Mouse (Mus musculus) MEL (cell line): ENCODE results near the gene Esrra. TPM values are rescaled to one million over a fixed set of nuclear protein-coding genes. Genes with fewer than 3 reads are reported as not detected.

ENCODE experiments used
- DNase-seq: peaks from one replicate; pipeline ENCODE4 v3.0.0; 2011; ENCODE audit warnings: low read depth, low spot score
- H3K27ac ChIP-seq: 2 replicates; pipeline ENCODE4 v1.5.1; 2012; ENCODE audit warnings: low read depth, mild to moderate bottlenecking, control low read depth, low read length, moderate library complexity; ENCODE audit not compliant: control insufficient read depth
- H3K27me3 ChIP-seq, 2 experiments: fragments of 150-350 bp in 1 of 2; sonication (generic) in 1 of 2; 2 replicates each; pipeline ENCODE4 v1.6.1; 2012; ENCODE audit warnings: low read length in 2 of 2, mild to moderate bottlenecking in 2 of 2, improper control_type of control experiment in 1 of 2, moderate library complexity in 1 of 2; ENCODE audit not compliant: insufficient read depth in 2 of 2, control insufficient read depth in 1 of 2
- H3K36me3 ChIP-seq, 2 experiments: 2 replicates each; pipeline ENCODE4 v1.6.1; 2012 to 2014; ENCODE audit warnings: low read length in 2 of 2, improper control_type of control experiment in 1 of 2, inconsistent platforms in 1 of 2, mild to moderate bottlenecking in 1 of 2; ENCODE audit not compliant: insufficient read depth in 2 of 2, control insufficient read depth in 1 of 2
- H3K4me1 ChIP-seq, 2 experiments: fragments of 150-350 bp in 1 of 2; sonication (generic) in 1 of 2; 2 replicates each; pipeline ENCODE4 v1.6.1; 2012; ENCODE audit warnings: low read length in 2 of 2, improper control_type of control experiment in 1 of 2, mild to moderate bottlenecking in 1 of 2; ENCODE audit not compliant: insufficient read depth in 2 of 2, control insufficient read depth in 1 of 2
- H3K4me3 ChIP-seq, 2 experiments: fragments of 150-350 bp in 1 of 2; sonication (generic) in 1 of 2; 2 replicates each; pipeline ENCODE4 v1.5.1; 2012; ENCODE audit warnings: low read depth in 2 of 2, low read length in 2 of 2, mild to moderate bottlenecking in 2 of 2, moderate library complexity in 2 of 2, control low read depth in 1 of 2, improper control_type of control experiment in 1 of 2; ENCODE audit not compliant: control insufficient read depth in 1 of 2, insufficient read depth in 1 of 2
- H3K79me2 ChIP-seq: 2 replicates; pipeline ENCODE4 v1.6.1; 2012; ENCODE audit warnings: mild to moderate bottlenecking, low read length, moderate library complexity; ENCODE audit not compliant: control insufficient read depth, poor library complexity, insufficient read depth
- H3K9ac ChIP-seq: 2 replicates; pipeline ENCODE4 v1.6.1; 2012; ENCODE audit warnings: low read depth, mild to moderate bottlenecking, control low read depth, low read length, moderate library complexity; ENCODE audit not compliant: control insufficient read depth, poor library complexity, severe bottlenecking
- H3K9me3 ChIP-seq: fragments of 150-350 bp; sonication (generic); replicated peaks from 2 replicates; pipeline ENCODE4 v1.6.1; 2012; ENCODE audit warnings: mild to moderate bottlenecking, low read length, improper control_type of control experiment, moderate library complexity; ENCODE audit not compliant: insufficient read depth
- BHLHE40 ChIP-seq: IDR thresholded peaks from 2 replicates; pipeline ENCODE4 v1.6.1; 2012; ENCODE audit warnings: low read depth, mild to moderate bottlenecking, inconsistent platforms, low read length, improper control_type of control experiment, borderline replicate concordance
- CHD2 ChIP-seq: IDR thresholded peaks from 2 replicates; pipeline ENCODE4 v1.6.1; 2011; ENCODE audit warnings: low read length, improper control_type of control experiment
- E2F4 ChIP-seq: IDR thresholded peaks from 2 replicates; pipeline ENCODE4 v1.6.1; 2011; ENCODE audit warnings: low read depth, low read length, improper control_type of control experiment, borderline replicate concordance
- EP300 ChIP-seq, 2 experiments: IDR thresholded peaks; 2 replicates each; pipeline ENCODE4 v1.6.1; 2011; ENCODE audit warnings: improper control_type of control experiment in 2 of 2, low read length in 2 of 2, low read depth in 1 of 2, mild to moderate bottlenecking in 1 of 2
- GATA1 ChIP-seq: IDR thresholded peaks from 2 replicates; pipeline ENCODE4 v1.6.1; 2011; ENCODE audit warnings: low read depth, low read length, improper control_type of control experiment
- HCFC1 ChIP-seq: IDR thresholded peaks from 2 replicates; pipeline ENCODE4 v1.6.1; 2012; ENCODE audit warnings: low read depth, mild to moderate bottlenecking, inconsistent platforms, low read length, improper control_type of control experiment, moderate library complexity
- MAFK ChIP-seq: IDR thresholded peaks from 2 replicates; pipeline ENCODE4 v1.6.1; 2011; ENCODE audit warnings: low read depth, mild to moderate bottlenecking, low read length, improper control_type of control experiment, borderline replicate concordance
- MAX ChIP-seq: IDR thresholded peaks from 2 replicates; pipeline ENCODE4 v1.6.1; 2011; ENCODE audit warnings: low read length, improper control_type of control experiment
- MAZ ChIP-seq: IDR thresholded peaks from 2 replicates; pipeline ENCODE4 v1.6.1; 2012; ENCODE audit warnings: low read depth, mild to moderate bottlenecking, inconsistent platforms, low read length, improper control_type of control experiment
- MEF2A ChIP-seq: IDR thresholded peaks from 2 replicates; pipeline ENCODE4 v1.6.1; 2014; ENCODE audit warnings: low read depth, mild to moderate bottlenecking, inconsistent platforms, low read length, improper control_type of control experiment; ENCODE audit not compliant: poor library complexity, insufficient replicate concordance, severe bottlenecking; ENCODE audit errors: extremely low read depth
- MYB ChIP-seq: IDR thresholded peaks from 2 replicates; pipeline ENCODE4 v1.6.1; 2011; ENCODE audit warnings: mild to moderate bottlenecking, low read depth, low read length, improper control_type of control experiment
- NELFE ChIP-seq: IDR thresholded peaks from 2 replicates; pipeline ENCODE4 v1.6.1; 2011; ENCODE audit warnings: low read depth, low read length, improper control_type of control experiment
- POLR2AphosphoS2 ChIP-seq: IDR thresholded peaks from 2 replicates; pipeline ENCODE4 v1.6.1; 2011; ENCODE audit warnings: low read length, improper control_type of control experiment
- RAD21 ChIP-seq: IDR thresholded peaks from 2 replicates; pipeline ENCODE4 v1.6.1; 2011; ENCODE audit warnings: mild to moderate bottlenecking, low read depth, low read length, improper control_type of control experiment
- RCOR1 ChIP-seq: IDR thresholded peaks from 2 replicates; pipeline ENCODE4 v1.6.1; 2012; ENCODE audit warnings: low read depth, mild to moderate bottlenecking, inconsistent platforms, low read length, improper control_type of control experiment
- SIN3A ChIP-seq: IDR thresholded peaks from 2 replicates; pipeline ENCODE4 v1.6.1; 2012; ENCODE audit warnings: low read length, improper control_type of control experiment, inconsistent platforms
- TBP ChIP-seq: IDR thresholded peaks from 2 replicates; pipeline ENCODE4 v1.8.0; 2011; ENCODE audit warnings: low read depth, low read length, improper control_type of control experiment
- TCF12 ChIP-seq: IDR thresholded peaks from 2 replicates; pipeline ENCODE4 v1.6.1; 2014; ENCODE audit warnings: low read depth, mild to moderate bottlenecking, inconsistent platforms, low read length, improper control_type of control experiment, moderate library complexity
- USF1 ChIP-seq: IDR thresholded peaks from 2 replicates; pipeline ENCODE4 v1.6.1; 2014; ENCODE audit warnings: low read depth, mild to moderate bottlenecking, inconsistent platforms, low read length, improper control_type of control experiment, moderate library complexity
- ZC3H11A ChIP-seq: IDR thresholded peaks from 2 replicates; pipeline ENCODE4 v1.6.1; 2012; ENCODE audit warnings: low read depth, mild to moderate bottlenecking, inconsistent platforms, low read length, improper control_type of control experiment
- ZNF384 ChIP-seq: IDR thresholded peaks from 2 replicates; pipeline ENCODE4 v1.6.1; 2012; ENCODE audit warnings: low read depth, mild to moderate bottlenecking, inconsistent platforms, low read length, improper control_type of control experiment
- polyA plus RNA-seq, 2 experiments: library from polyadenylated mRNA; stranded (reverse) in 1 of 2; unstranded in 1 of 2; fragments of >175 nt in 1 of 2; fragments of >200 nt in 1 of 2; gene quantifications; 2 replicates each; pipeline versions ENCODE4 v1.2.1 to v1.2.4; 2012; ENCODE audit warnings: low replicate concordance in 2 of 2, low read depth in 1 of 2; ENCODE audit not compliant: insufficient read length in 2 of 2, insufficient read depth in 1 of 2, missing spikeins in 1 of 2
- total RNA-seq: library from RNA; depleted of rRNA; stranded (reverse); fragments of 300-350 nt; gene quantifications from 2 replicates; pipeline ENCODE4 v1.2.3, GENCODE M21; 2012

The Esrra gene
- total and polyA plus RNA-seq, 3 experiments = 32.5 to 40.9 TPM; not detected in 1

DNA sequence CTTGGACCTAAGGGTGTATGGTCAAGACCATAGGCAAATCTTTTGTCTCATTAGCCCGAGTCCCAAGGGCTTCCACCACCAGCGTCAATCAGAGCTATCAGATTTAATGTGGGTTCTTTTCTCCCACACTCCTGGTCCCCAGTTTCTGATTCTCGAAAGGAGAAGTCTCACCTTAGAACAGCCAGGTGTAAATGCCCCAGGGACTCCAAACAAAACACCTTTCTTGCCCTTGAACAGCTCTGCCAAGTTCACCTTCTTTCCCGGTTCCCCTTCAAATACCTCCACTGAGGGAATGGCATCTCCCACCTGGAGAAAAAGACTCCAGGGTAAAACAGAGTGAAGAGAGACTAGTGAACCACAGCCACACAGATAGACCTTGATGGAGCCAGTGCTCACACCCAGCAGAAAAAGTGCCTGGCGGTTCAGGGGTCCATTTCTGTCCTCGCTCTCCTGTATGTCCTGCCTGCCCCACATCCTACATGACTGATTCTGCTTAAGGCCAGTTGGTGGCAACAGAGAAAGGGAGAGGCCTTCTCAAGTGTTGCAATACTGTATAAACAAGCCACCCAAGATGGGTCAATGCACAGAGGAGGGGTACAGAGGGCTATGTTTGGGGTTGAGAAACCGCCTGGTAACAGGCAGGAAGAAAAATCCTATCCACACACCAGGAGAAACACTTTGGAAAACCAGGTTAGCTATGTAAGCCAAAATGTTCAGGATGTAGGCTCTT lies 13.6 kb downstream of the Esrra start:
- Histone ChIP-seq H3K36me3 (peaks cover 2 to 10% of the 10 kb centered on the region in 2 experiments), H3K27ac (no peak overlapping the region), H3K9me3 (no peaks in the 10 kb centered on the region), H3K79me2 (peaks cover 30% of the 10 kb centered on the region), H3K4me3 (peak overlapping the region; percentile 65 to 88), H3K4me1 (peaks cover 0 to 8% of the 10 kb centered on the region in 2 experiments; a peak in 2 of 4 replicates), H3K27me3 (no peaks in the 10 kb centered on the region), H3K9ac (peak overlapping the region; percentile 92)
- DNase-seq = no peak
- TF ChIP-seq CHD2 (no peak), MYB (no peak), ZNF384 (no peak), HCFC1 (no peak), EP300 (IDR thresholded peaks at IDR 0.05; ENCODE audit: low read depth in 1 of 2, low read length in 2 of 2) (no peak), TCF12 (no peak), POLR2AphosphoS2 (no peak), BHLHE40 (no peak), E2F4 (no peak), MAZ (no peak), SIN3A (no peak)

GRCm38 (mm10) chr19:6907094-6907493 lies 14.5 kb downstream of the Esrra start:
- H3K79me2 ChIP-seq = peaks cover 30% of the 10 kb centered on the region
- H3K9me3 ChIP-seq = no peaks in the 10 kb centered on the region
- H3K36me3 ChIP-seq = peaks cover 0 to 10% of the 10 kb centered on the region in 2 experiments
- no peak overlapping the region for H3K27ac ChIP-seq
- H3K9ac ChIP-seq = no peak overlapping the region
- H3K4me3 ChIP-seq = no peak overlapping the region
- peaks cover 0 to 8% of the 10 kb centered on the region in 2 experiments; a peak in 2 of 4 replicates for H3K4me1 ChIP-seq
- DNase-seq = no peak
- H3K27me3 ChIP-seq = no peaks in the 10 kb centered on the region
- no peak for TF ChIP-seq MYB
- no peak for TF ChIP-seq MAFK
- no peak for TF ChIP-seq ZNF384
- TF ChIP-seq, all 39 proteins: peak for 0

- peaks cover 0 to 8% of the 10 kb centered on the region in 2 experiments; a peak in 2 of 4 replicates for H3K4me1 ChIP-seq
- no peak overlapping the region for H3K4me3 ChIP-seq
- DNase-seq = no peak
- H3K36me3 ChIP-seq = peaks cover 0 to 8% of the 10 kb centered on the region in 2 experiments; a peak in 3 of 4 replicates
- H3K9me3 ChIP-seq = no peaks in the 10 kb centered on the region
- no peak overlapping the region for H3K9ac ChIP-seq
- H3K79me2 ChIP-seq = peaks cover 25% of the 10 kb centered on the region
- no peak overlapping the region for H3K27ac ChIP-seq
- H3K27me3 ChIP-seq = no peaks in the 10 kb centered on the region
- TF ChIP-seq RCOR1 (no peak), ZNF384 (no peak), USF1 (no peak), ZC3H11A (no peak), NELFE (no peak), MAZ (no peak), MAFK (no peak), TBP (no peak), MEF2A (no peak), RAD21 (no peak), MAX (no peak), HCFC1 (no peak), MYB (no peak), GATA1 (no peak)
These were observed 15.4 kb downstream of the Esrra start for GRCm38 (mm10) chr19:6906199-6906598.
